Mouse (Mus musculus) cortical plate, adult 2 months (tissue): Measurements from ENCODE around the gene Ptprj. TPM values are rescaled to one million over a fixed set of nuclear protein-coding genes. Genes with fewer than 3 reads are reported as not detected.

ENCODE experiments used
- H3K27ac ChIP-seq: fragments of 200-500 bp; 2 replicates; pipeline ENCODE4 v1.5.1; 2012; ENCODE audit warnings: low read length, control low read depth, inconsistent platforms; ENCODE audit not compliant: insufficient read depth
- H3K4me1 ChIP-seq: fragments of 200-500 bp; 2 replicates; pipeline ENCODE4 v1.6.1; 2011; ENCODE audit warnings: low read length; ENCODE audit not compliant: control insufficient read depth, insufficient read depth
- H3K4me3 ChIP-seq: fragments of 200-500 bp; 2 replicates; pipeline ENCODE4 v1.5.1; 2011; ENCODE audit warnings: mild to moderate bottlenecking, low read length, control low read depth; ENCODE audit not compliant: insufficient read depth
- CTCF ChIP-seq: fragments of 200-500 bp; IDR thresholded peaks from 2 replicates; pipeline ENCODE4 v1.5.1; 2011; ENCODE audit warnings: mild to moderate bottlenecking, control low read depth, low read length; ENCODE audit not compliant: insufficient read depth; ENCODE audit errors: extremely low read depth
- POLR2A ChIP-seq: fragments of 200-500 bp; IDR thresholded peaks from 2 replicates; pipeline ENCODE4 v1.6.1; 2011; ENCODE audit warnings: mild to moderate bottlenecking, low read length, control low read depth; ENCODE audit not compliant: insufficient read depth; ENCODE audit errors: extremely low read depth
- polyA plus RNA-seq: library from polyadenylated mRNA; depleted of rRNA; stranded (reverse); fragments of >200 nt; gene quantifications from 2 replicates; pipeline ENCODE4 v1.2.3, GENCODE M21; 2012

Gene Ptprj
- polyA plus RNA-seq, 1 experiment = 36.9 TPM

GRCm38 (mm10) chr2:90611959-90612571 is 31.6 kb upstream of the Ptprj start:
- TF ChIP-seq POLR2A = no peak
- TF ChIP-seq CTCF = no peak
- Histone ChIP-seq H3K27ac (no peak overlapping the region), H3K4me1 (peaks cover 7% of the 10 kb centered on the region; the same call in 1 of the 2 replicates), H3K4me3 (no peak overlapping the region)

- TF ChIP-seq CTCF (no peak), POLR2A (no peak)
- Histone ChIP-seq H3K4me1 (no peaks in the 10 kb centered on the region), H3K4me3 (no peak overlapping the region), H3K27ac (no peak overlapping the region)
These were observed 20.6 kb upstream of the Ptprj start for GRCm38 (mm10) chr2:90601056-90601455.

- TF ChIP-seq CTCF (no peak), POLR2A (no peak)
- Histone ChIP-seq H3K4me3 (no peak overlapping the region), H3K27ac (no peak overlapping the region), H3K4me1 (no peaks in the 10 kb centered on the region)
These were observed 7.7 kb upstream of the Ptprj start for GRCm38 (mm10) chr2:90588141-90588540.

GRCm38 (mm10) chr2:90584506-90584905 is 4.1 kb upstream of the Ptprj start:
- H3K4me1 ChIP-seq = 0 out of 2 replicates have a peak, but pooled peaks cover 4% of the 10 kb centered on the region
- no peak for TF ChIP-seq POLR2A
- no peak for TF ChIP-seq CTCF
- no peak overlapping the region for H3K27ac ChIP-seq
- H3K4me3 ChIP-seq = no peak overlapping the region

- 0 out of 2 replicates have a peak, but pooled peaks cover 4% of the 10 kb centered on the region for H3K4me1 ChIP-seq
- no peak overlapping the region for H3K27ac ChIP-seq
- H3K4me3 ChIP-seq = no peak overlapping the region
- no peak for TF ChIP-seq POLR2A
- TF ChIP-seq CTCF = no peak
These were observed 3.2 kb upstream of the Ptprj start for GRCm38 (mm10) chr2:90583628-90584131.

- no peak overlapping the region for H3K27ac ChIP-seq
- H3K4me1 ChIP-seq = 0 out of 2 replicates have a peak, but pooled peaks cover 4% of the 10 kb centered on the region
- H3K4me3 ChIP-seq = no peak overlapping the region
- TF ChIP-seq POLR2A (no peak), CTCF (no peak)
These were observed 2.4 kb upstream of the Ptprj start for GRCm38 (mm10) chr2:90582814-90583213.

- TF ChIP-seq POLR2A = no peak
- TF ChIP-seq CTCF = no peak
- Histone ChIP-seq H3K4me1 (0 out of 2 replicates have a peak, but pooled peaks cover 4% of the 10 kb centered on the region), H3K27ac (no peak overlapping the region), H3K4me3 (no peak overlapping the region)
These were observed 1.9 kb upstream of the Ptprj start for GRCm38 (mm10) chr2:90582311-90582710.

- Histone ChIP-seq H3K4me3 (no peak overlapping the region), H3K4me1 (peaks cover 4% of the 10 kb centered on the region; the same call in 1 of the 2 replicates), H3K27ac (no peak overlapping the region)
- no peak for TF ChIP-seq POLR2A
- no peak for TF ChIP-seq CTCF
These were observed 1.3 kb upstream of the Ptprj start for GRCm38 (mm10) chr2:90581796-90582125.

- Histone ChIP-seq H3K4me3 (peak overlapping the region; percentile 95), H3K4me1 (peaks cover 5% of the 10 kb centered on the region; the same call in 1 of the 2 replicates), H3K27ac (peak overlapping the region; percentile 98)
- no peak for TF ChIP-seq CTCF
- no peak for TF ChIP-seq POLR2A
These were observed 754 bp upstream of the Ptprj start for GRCm38 (mm10) chr2:90581006-90581795.

GRCm38 (mm10) chr2:90579728-90580235 is 665 bp downstream of the Ptprj start:
- Histone ChIP-seq H3K27ac (peak overlapping the region; percentile 98), H3K4me3 (peak overlapping the region; percentile 95), H3K4me1 (peaks cover 7% of the 10 kb centered on the region; the same call in 1 of the 2 replicates)
- no peak for TF ChIP-seq CTCF
- no peak for TF ChIP-seq POLR2A
